Mouse (Mus musculus): ENCODE results near the gene Rnf181. TPM values are rescaled to one million over a fixed set of nuclear protein-coding genes. Genes with fewer than 3 reads are reported as not detected.

The Rnf181 gene
- 10 to 100 TPM; 48.6 to 48.7 TPM for total RNA-seq (2023)

DNA sequence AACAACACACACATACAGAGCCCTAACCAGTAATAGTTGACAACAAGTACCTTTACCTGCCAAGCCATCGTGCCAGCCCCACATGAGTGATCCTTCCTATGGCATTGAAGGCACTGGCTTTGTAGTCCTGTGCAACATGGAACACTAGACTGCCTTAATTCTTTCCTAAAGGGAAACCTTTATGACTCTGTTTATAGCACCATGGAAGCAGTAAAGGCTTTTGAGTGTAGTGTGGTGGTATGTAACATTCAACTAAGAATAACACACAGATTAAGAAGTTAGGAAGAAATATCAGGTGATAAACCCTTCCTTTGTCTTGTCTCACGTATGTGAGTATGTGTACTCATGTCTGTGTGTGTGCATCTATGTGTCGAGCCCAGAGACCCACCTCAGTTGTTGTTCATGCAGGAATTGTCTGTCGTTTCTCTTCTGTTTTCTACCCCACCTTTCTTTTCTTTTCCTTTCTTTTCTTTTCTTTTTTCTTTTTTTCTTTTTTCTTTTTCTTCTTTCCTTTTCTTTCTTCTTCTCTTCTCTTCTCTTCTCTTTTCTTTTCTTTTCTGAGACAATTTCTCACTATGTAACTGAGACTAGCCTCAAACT, at the start of gene Rnf181:
Rnf181 (minus strand) TSS at position 113 of the 600 bp plus-strand sequence.

DNA sequence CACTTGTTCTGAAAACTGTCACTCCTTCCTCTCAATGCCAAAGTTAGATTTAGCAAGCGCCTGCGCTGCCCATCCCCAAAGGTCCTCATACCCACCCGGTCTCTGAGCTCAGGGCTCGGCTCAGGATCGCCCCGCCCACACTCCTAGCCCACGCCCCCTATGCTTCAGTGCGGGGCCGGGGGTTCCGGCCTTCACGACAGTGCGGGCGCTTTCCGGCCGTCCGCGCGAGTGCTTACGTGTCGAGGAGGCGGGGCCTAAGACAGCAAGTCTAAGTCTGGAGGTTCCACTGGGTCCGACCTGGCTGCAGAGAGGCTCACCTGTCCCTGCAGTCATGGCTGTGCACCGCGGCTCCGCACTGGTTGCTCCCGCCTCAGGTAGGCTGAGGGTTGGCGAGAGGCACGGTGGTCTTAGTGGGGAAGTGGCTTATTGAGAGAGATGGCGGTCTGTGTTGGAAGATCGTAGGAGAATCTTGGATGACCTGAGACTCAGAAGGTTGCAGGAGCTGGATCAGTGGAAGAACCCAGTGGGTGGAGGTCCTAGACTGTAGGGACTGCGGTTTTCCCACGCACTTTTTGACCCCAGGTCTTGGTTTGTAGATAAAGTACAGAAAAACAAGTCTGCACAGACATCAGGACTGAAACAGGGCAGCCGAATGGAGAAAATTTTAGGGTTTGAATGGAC, 47.5 kb upstream of the Rnf181 start, which contains the start of gene Ggcx:
Ggcx (plus strand) TSS at position 233 of the 681 bp plus-strand sequence.

DNA sequence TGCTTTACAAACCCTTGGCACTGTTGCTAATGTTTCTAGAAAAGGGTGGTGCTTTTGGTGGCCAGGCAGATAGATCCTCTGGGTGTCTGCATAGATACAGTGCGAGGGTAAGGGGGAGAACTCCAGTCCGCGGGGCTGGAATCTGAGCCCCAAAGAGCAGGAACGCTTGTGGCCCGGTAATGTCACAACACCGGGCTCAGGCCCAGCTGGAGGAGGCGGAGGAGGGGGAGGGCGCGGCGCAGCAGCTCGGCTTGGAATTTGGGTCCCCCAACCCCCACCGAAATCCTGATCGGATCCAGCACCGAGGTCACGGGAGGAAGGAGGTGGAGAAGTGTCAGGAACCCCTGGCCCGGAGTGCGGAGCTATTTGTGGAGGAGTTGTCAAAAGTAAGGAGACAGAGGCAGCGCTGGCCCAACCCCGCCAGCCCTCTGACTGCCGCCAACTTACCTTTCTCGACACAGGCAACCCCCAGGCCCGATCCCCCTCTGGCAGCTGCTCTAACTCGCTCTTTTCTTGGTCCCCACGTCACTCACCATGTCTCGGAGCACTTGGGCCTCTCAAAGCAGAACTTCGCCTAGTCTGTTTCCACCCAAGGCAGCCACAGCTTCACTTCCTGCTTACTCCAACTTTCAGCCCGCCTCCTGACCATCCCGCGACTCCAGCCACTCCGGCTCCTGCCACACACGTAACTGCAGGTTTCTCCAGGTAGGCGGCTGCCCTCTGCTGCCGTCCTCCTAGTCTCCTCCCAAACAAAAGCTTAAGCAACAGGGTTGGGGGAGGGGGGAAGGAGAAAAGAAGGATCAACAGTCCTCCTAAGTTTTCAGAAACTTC, 23.4 kb upstream of the Rnf181 start, which contains the start of gene Vamp8:
Vamp8 (minus strand) TSS at position 763 of the 831 bp plus-strand sequence.

DNA sequence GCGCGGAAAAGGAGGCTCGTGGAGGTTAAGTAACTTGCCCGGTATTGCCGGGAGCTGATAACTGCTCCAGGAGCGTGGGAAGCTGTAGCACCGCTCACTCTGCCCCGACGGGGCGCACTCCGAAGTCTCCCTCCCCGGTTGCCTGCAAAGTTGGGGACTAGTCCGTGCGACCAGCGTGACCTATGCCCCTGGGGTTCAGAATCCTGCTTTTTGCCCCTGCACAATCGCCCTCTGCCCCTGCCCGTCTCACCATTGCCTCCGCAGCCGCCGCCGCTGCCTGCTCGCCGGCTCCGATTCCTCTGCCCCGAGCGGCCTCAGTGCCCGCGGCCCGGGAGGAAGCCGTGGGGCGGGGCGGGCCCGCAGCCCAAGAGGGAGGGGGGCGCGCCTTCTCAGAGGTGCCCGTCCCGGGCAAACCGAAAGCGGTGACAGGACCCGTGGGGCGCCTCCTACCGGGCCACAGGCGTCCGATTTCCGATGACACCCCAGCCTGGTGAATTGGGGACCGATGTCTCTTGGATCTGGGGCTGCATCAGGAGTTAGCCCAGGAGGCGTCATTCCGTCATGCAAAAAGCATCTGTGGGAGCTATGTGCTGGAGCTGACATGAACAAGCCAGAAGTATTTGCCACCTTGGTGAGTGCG, 13.5 kb upstream of the Rnf181 start, which contains the start of gene Vamp5:
Vamp5 (minus strand) TSS at position 338 of the 640 bp plus-strand sequence.

DNA sequence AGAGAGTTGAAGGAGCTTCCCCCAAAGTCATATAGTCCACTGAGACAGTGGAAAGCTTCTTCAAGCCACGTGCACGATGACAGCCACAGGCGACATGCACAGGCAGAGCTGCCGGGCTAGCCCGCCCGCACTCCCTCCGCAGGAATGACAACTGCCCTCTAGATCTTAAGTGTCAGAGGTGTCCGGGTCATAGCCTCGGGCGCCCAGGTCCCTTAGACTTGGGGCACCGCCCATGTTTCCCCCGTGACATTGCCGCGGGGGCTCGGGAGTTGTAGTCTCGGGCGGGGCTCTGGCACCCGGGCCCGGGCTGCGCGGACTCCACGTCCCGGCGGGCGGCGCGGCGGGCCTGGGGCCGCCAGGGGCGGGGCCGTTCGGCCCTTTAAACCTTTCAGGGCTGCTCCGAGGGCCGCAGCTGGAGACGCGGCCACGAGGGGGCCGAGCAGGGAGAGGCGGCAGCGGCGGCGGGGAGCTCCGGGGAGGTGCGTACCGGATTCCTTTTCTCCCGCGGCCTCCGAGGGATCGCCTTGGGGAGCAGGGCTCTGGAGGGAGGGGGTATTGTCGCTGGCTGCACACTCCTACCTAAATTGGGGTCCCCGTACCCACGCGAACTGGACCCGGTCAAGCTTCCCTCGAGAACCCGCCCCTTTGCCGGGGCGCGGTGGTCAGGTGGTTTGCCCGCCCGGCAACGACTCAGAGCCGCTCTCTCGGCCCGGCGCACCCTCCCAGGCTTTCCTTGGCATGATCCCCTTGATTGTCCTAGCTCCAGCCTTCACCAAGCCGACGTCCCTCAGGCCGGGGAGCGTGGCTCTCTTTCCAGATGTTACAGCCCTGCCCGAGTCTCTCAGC, 11.5 kb downstream of the Rnf181 start, which contains the start of gene Tmem150a:
Tmem150a (plus strand) TSS at position 382 of the 846 bp plus-strand sequence.

DNA sequence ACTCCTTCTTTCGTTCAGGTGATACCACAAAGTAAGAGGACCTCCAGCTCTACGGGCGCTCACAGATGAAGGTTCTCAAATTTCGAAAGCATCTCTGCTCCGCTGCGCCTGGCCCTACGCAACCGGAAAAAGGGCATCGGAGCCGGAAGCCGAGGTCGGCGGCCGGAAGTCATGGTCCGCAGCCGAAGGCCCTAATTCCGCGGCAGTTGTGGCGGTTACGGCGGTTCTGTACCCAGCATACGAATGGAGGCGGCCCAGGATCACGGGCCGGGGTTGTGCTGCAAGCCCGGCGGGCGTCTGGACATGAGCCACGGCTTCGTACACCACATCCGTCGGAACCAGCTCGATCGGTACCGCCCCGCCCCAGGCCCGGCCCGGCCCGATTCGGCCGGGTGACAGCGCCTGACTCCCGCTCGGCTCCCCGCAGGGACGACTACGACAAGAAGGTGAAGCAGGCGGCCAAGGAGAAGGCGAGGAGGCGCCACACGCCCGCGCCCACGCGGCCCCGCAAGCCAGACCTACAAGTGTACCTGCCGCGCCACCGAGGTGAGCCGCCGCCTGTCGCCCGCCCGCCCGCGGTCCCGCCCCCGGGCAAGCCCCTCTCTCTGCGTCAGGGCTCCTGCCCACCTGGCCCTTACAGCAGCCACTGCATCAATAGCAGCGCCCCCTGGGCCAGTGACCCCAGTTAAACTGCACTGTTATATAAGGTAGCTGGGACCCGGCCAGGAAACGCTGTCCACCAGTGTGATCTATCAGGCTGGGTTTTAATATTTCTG, 19.4 kb downstream of the Rnf181 start, which contains the start of gene 0610030E20Rik:
0610030E20Rik (plus strand) TSS at position 152 of the 776 bp plus-strand sequence.

DNA sequence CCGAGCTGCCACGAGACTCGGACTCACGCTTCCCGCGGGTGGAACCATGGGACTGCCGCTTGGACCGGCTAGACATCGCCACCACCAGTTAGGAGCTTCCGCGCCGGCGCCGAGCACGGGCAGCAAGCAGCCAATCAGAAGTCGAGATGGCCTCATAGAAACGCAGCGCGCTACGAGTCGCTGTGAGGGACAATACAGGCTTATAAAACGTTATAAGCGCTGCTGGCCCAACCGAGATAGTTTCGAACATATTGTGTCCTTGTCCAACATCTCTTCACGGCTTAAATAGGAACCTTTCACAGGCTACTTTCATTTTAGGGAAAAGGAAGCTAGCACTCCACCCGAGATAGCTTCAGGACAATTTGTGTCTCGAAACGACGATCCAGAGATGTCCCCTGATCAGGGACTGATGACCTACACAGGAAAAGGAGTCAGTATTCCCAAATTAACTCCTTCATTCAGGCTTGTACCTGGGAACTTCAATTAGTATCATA, 21.6 kb downstream of the Rnf181 start, which contains the start of gene Usp39:
Usp39 (minus strand) TSS at position 111 of the 494 bp plus-strand sequence.

Other genes starting within 250 kb of the Rnf181 start
- gene Atoh8, start 131.4 kb downstream of the Rnf181 start, total RNA-seq (2023) = under 1 TPM; 0.26 to 0.44 TPM
- gene Sftpb, start 62.3 kb downstream of the Rnf181 start, total RNA-seq (2023) = 1 to 10 TPM; 1.3 to 2.6 TPM
- 10 to 100 TPM; 44.5 to 47.0 TPM for gene Usp39, start 21.8 kb downstream of the Rnf181 start, total RNA-seq (2023)
- gene 0610030E20Rik, start 19.6 kb downstream of the Rnf181 start, total RNA-seq (2023) = 10 to 100 TPM; 46.5 to 54.0 TPM
- gene Tmem150a, start 11.5 kb downstream of the Rnf181 start, total RNA-seq (2023) = 1 to 10 TPM in 1 of 2 experiments, under 1 TPM in 1; 0.90 to 2.4 TPM
- 10 to 100 TPM; 48.1 to 48.8 TPM for gene Vamp5, start 13.5 kb upstream of the Rnf181 start, total RNA-seq (2023)
- gene Vamp8, start 23.7 kb upstream of the Rnf181 start, total RNA-seq (2023) = 100 to 1,000 TPM; 176 to 185 TPM
- gene Ggcx, start 47.4 kb upstream of the Rnf181 start, total RNA-seq (2023) = 10 to 100 TPM in 1 of 2 experiments, 1 to 10 TPM in 1; 6.4 to 10.5 TPM
- 100 to 1,000 TPM; 142 to 185 TPM for gene Mat2a, start 72.6 kb upstream of the Rnf181 start, total RNA-seq (2023)
- under 1 TPM in 1 of 2 experiments, not detected in 1; 0.31 TPM for gene Sh2d6, start 154.8 kb upstream of the Rnf181 start, total RNA-seq (2023)
- 100 to 1,000 TPM; 306 to 324 TPM for gene Capg, start 177.4 kb upstream of the Rnf181 start, total RNA-seq (2023)
- 1 to 10 TPM; 3.9 to 5.5 TPM for gene Elmod3, start 231.5 kb upstream of the Rnf181 start, total RNA-seq (2023)
- 10 to 100 TPM; 15.5 to 18.6 TPM for gene Retsat, start 231.5 kb upstream of the Rnf181 start, total RNA-seq (2023)

All from neutrophil, adult 83 days (primary cell).